Mouse (Mus musculus) lung, postnatal 0 days (tissue): ENCODE data around the gene Rprd1b.

Experiments used
- CTCF ChIP-seq: IDR thresholded peaks from 2 replicates; pipeline ENCODE4 v1.5.1; 2016; ENCODE audit warnings: antibody characterized with exemption, mild to moderate bottlenecking
- EP300 ChIP-seq: IDR thresholded peaks from 2 replicates; pipeline ENCODE4 v1.6.1; 2016; ENCODE audit warnings: antibody characterized with exemption, mild to moderate bottlenecking, control low read depth

DNA sequence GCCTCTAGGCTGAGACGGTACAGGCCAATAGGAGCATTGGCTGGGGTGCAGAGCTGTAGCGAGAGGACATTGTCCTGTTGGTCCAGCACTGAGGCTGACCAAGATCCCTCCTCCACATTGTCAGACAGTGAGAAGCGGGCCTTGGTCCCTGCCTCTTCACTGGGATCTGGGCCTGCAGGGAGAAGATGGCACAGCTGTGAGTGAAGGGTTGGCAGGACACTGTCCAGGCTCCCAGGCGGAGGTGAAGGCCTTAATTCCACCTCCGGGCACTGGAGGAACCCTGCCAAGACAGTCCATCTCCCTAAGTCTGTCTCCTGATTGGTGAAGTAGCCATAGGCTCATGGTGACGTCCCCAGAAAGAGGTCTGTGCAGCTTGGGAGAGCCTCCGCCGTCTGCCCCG, 110.5 kb downstream of the Rprd1b start:
- TF ChIP-seq CTCF, result no peak
- no peak for TF ChIP-seq EP300
